Mouse (Mus musculus): ENCODE results near the gene Gm20916. TPM values are rescaled to one million over a fixed set of nuclear protein-coding genes. Genes with fewer than 3 reads are reported as not detected.
"Not testable (repeated sequence)": the region's sequence is repeated elsewhere in the genome, so short reads cannot be mapped to it uniquely, and the experiment has no call there.

Gene Gm20916
- not detected in 2 replicates for polyA plus RNA-seq (2012; rRNA removed)

DNA sequence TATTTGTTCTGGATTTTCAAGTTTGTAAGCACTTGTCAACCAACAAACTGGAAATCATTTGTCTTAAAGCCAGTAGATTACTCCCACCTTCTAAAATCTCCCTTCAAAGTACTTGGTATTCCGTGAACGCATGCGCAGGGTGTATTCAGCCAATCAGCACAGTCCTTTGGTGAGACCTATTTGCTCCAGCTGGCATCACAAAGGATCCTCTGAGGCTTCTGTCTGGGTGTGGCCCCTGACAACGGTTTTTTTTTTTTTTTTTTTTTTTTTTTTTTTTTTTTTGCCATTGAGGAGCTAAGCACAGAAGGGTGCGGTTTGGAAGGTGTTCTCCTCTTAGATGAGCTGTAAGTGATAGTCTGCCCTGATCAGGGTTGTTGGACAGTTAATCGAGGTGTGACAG is at the start of gene Gm20916:
Gene Gm20916 (plus strand): TSS at position 301 of the 400 bp plus-strand sequence.
- not testable (repeated sequence) for H3K4me3 ChIP-seq (ENCODE audit: insufficient read depth, low read length); H3K27ac ChIP-seq (ENCODE audit: insufficient read depth, low read length); H3K4me1 ChIP-seq (ENCODE audit: control insufficient read depth, insufficient read depth, low read length)

Other genes with a start within 250 kb of the Gm20916 start
- not detected in 2 replicates for gene Gm20917, start 168.4 kb upstream of the Gm20916 start, polyA plus RNA-seq (2012; rRNA removed)